Mouse (Mus musculus) CH12.LX (cell line): ENCODE results near the gene Gm20388. TPM values are rescaled to one million over a fixed set of nuclear protein-coding genes. Genes with fewer than 3 reads are reported as not detected.

ENCODE experiments used
- DNase-seq: peaks from one replicate; pipeline ENCODE4 v3.0.0-alpha.2; 2013; ENCODE audit errors: extremely low read depth
- H3K27ac ChIP-seq: 2 replicates; pipeline ENCODE4 v1.5.1; 2012; ENCODE audit warnings: low read depth, mild to moderate bottlenecking, control low read depth, moderate library complexity; ENCODE audit not compliant: insufficient read depth
- H3K27me3 ChIP-seq: replicated peaks from 2 replicates; pipeline ENCODE3; 2012; ENCODE audit warnings: inconsistent platforms
- H3K36me3 ChIP-seq, 2 experiments: replicated peaks in 1 of 2; 2 replicates each; pipeline versions ENCODE3 to v1.6.1; 2012; ENCODE audit warnings: inconsistent platforms in 1 of 2, low read length in 1 of 2, mild to moderate bottlenecking in 1 of 2, mixed read lengths in 1 of 2, moderate library complexity in 1 of 2; ENCODE audit not compliant: control insufficient read depth in 1 of 2, insufficient read depth in 1 of 2
- H3K4me1 ChIP-seq, 2 experiments: 2 replicates each; pipeline ENCODE4 v1.6.1; 2012; ENCODE audit warnings: inconsistent platforms in 1 of 2, moderate library complexity in 1 of 2; ENCODE audit not compliant: insufficient read depth in 2 of 2, control insufficient read depth in 1 of 2
- H3K4me2 ChIP-seq: 2 replicates; pipeline ENCODE4 v1.6.1; 2012; ENCODE audit warnings: low read depth, mild to moderate bottlenecking, control low read depth; ENCODE audit not compliant: poor library complexity, insufficient read depth, severe bottlenecking
- H3K4me3 ChIP-seq, 3 experiments: fragments of 150-350 bp in 1 of 3; sonication (generic) in 1 of 3; replicated peaks in 1 of 3; 2 replicates each; pipeline versions ENCODE3 to v1.5.1; 2011 to 2012; ENCODE audit warnings: low read depth in 2 of 3, low read length in 2 of 3, mild to moderate bottlenecking in 2 of 3, moderate library complexity in 2 of 3, control low read depth in 1 of 3, improper control_type of control experiment in 1 of 3, inconsistent platforms in 1 of 3, mixed read lengths in 1 of 3; ENCODE audit not compliant: poor library complexity in 1 of 3
- H3K79me2 ChIP-seq: replicated peaks from 2 replicates; pipeline ENCODE4 v1.6.1; 2012; ENCODE audit warnings: mild to moderate bottlenecking, moderate library complexity; ENCODE audit not compliant: control insufficient read depth, poor library complexity, insufficient read depth, severe bottlenecking; ENCODE audit errors: extremely low read depth
- H3K9ac ChIP-seq: 2 replicates; pipeline ENCODE4 v1.6.1; 2012; ENCODE audit warnings: low read depth, mild to moderate bottlenecking, control low read depth, moderate library complexity; ENCODE audit not compliant: insufficient read depth
- H3K9me3 ChIP-seq: replicated peaks from 2 replicates; pipeline ENCODE3; 2012; ENCODE audit warnings: low read length, inconsistent platforms, mixed read lengths
- CHD2 ChIP-seq: IDR thresholded peaks from 2 replicates; pipeline ENCODE4 v1.6.1; 2011; ENCODE audit warnings: low read length, improper control_type of control experiment
- ELF1 ChIP-seq: IDR thresholded peaks from 2 replicates; pipeline ENCODE4 v1.6.1; 2014; ENCODE audit warnings: low read depth, mild to moderate bottlenecking, inconsistent platforms, low read length, improper control_type of control experiment
- EP300 ChIP-seq: IDR thresholded peaks from 2 replicates; pipeline ENCODE4 v1.6.1; 2011; ENCODE audit warnings: low read length, improper control_type of control experiment
- HCFC1 ChIP-seq: IDR thresholded peaks from 2 replicates; pipeline ENCODE4 v1.6.1; 2012; ENCODE audit warnings: low read depth, mild to moderate bottlenecking, inconsistent platforms, low read length, improper control_type of control experiment
- KAT2A ChIP-seq: IDR thresholded peaks from 2 replicates; pipeline ENCODE4 v1.6.1; 2012; ENCODE audit warnings: low read length, improper control_type of control experiment, inconsistent platforms; ENCODE audit not compliant: insufficient replicate concordance
- MAFK ChIP-seq: IDR thresholded peaks from 2 replicates; pipeline ENCODE4 v1.6.1; 2011; ENCODE audit warnings: low read length, improper control_type of control experiment; ENCODE audit not compliant: insufficient replicate concordance
- MAX ChIP-seq: IDR thresholded peaks from 2 replicates; pipeline ENCODE4 v1.6.1; 2011; ENCODE audit warnings: low read length, improper control_type of control experiment
- MXI1 ChIP-seq: IDR thresholded peaks from 2 replicates; pipeline ENCODE4 v1.6.1; 2011; ENCODE audit warnings: mild to moderate bottlenecking, low read depth, low read length, improper control_type of control experiment
- NELFE ChIP-seq: IDR thresholded peaks from 2 replicates; pipeline ENCODE4 v1.6.1; 2011; ENCODE audit warnings: low read depth, low read length, improper control_type of control experiment
- NRF1 ChIP-seq: IDR thresholded peaks from 2 replicates; pipeline ENCODE4 v1.6.1; 2014; ENCODE audit warnings: low read depth, mild to moderate bottlenecking, inconsistent platforms, low read length, improper control_type of control experiment, moderate library complexity
- POLR2A ChIP-seq: IDR thresholded peaks from 2 replicates; pipeline ENCODE4 v1.6.1; 2011; ENCODE audit warnings: low read depth, mild to moderate bottlenecking, improper control_type of control experiment, low read length
- POLR2AphosphoS2 ChIP-seq: IDR thresholded peaks from 2 replicates; pipeline ENCODE4 v1.6.1; 2011; ENCODE audit warnings: low read depth, low read length, improper control_type of control experiment
- TCF12 ChIP-seq: IDR thresholded peaks from 2 replicates; pipeline ENCODE4 v1.6.1; 2014; ENCODE audit warnings: low read depth, mild to moderate bottlenecking, inconsistent platforms, low read length, improper control_type of control experiment
- UBTF ChIP-seq: IDR thresholded peaks from 2 replicates; pipeline ENCODE4 v1.6.1; 2012; ENCODE audit warnings: low read depth, mild to moderate bottlenecking, inconsistent platforms, low read length, improper control_type of control experiment, moderate library complexity
- ZC3H11A ChIP-seq: IDR thresholded peaks from 2 replicates; pipeline ENCODE4 v1.6.1; 2012; ENCODE audit warnings: low read depth, mild to moderate bottlenecking, inconsistent platforms, low read length, improper control_type of control experiment
- ZMIZ1 ChIP-seq: IDR thresholded peaks from 2 replicates; pipeline ENCODE4 v1.6.1; 2012; ENCODE audit warnings: low read depth, mild to moderate bottlenecking, inconsistent platforms, low read length, improper control_type of control experiment
- dilution Hi-C: fragments of 300-500 bp; cut with MboI; formaldehyde crosslinking; loops from 2 replicates; pipeline ENCODE4 v1.14.3; 2020; ENCODE audit warnings: low sequenced_read_pairs; ENCODE audit not compliant: extremely low pct_unique_long_range_greater_than_20kb, extremely low pct_ligation_motif_present
- in situ Hi-C: fragments of 300-500 bp; cut with MboI; formaldehyde crosslinking; loops from 3 replicates; pipeline ENCODE4 v1.14.3; 2019; ENCODE audit warnings: low sequenced_read_pairs, low pct_ligation_motif_present, low pct_unique_long_range_greater_than_20kb, mixed read lengths
- polyA plus RNA-seq: library from polyadenylated mRNA; unstranded; fragments of >175 nt; gene quantifications from 2 replicates; pipeline ENCODE4 v1.2.1, GENCODE M21; 2012; ENCODE audit warnings: low read depth; ENCODE audit not compliant: insufficient read length
- total RNA-seq, 2 experiments: library from RNA; depleted of rRNA; stranded (reverse); fragments of 300-350 nt in 1 of 2; fragments of >200 nt in 1 of 2; gene quantifications; 2 replicates each; pipeline ENCODE4 v1.2.3; 2012 to 2014

Gm20388 gene
- total and polyA plus RNA-seq, 3 experiments = 14.8 to 26.3 (median 22.2) TPM

GRCm38 (mm10) chr8:120667561-120668373 lies 757.1 kb downstream of the Gm20388 start, which contains the start of the genes Gm27021 and Cox4i1:
Gene Gm27021, minus strand, starts transcription at chr8:120668079.
Gene Cox4i1, plus strand, starts transcription at chr8:120668222.
- dilution Hi-C loops = no loop called here
- peaks cover 16 to 52% of the 10 kb centered on the region in 2 experiments for H3K4me1 ChIP-seq

GRCm38 (mm10) chr8:120668374-120668905 lies 757.8 kb downstream of the Gm20388 start, which contains the start of gene Emc8:
Gene Emc8, minus strand, starts transcription at chr8:120668573.
- Histone ChIP-seq H3K27me3 (no peaks in the 10 kb centered on the region), H3K36me3 (peaks cover 39 to 59% of the 10 kb centered on the region in 2 experiments), H3K27ac (peak within 1 kb of the TSS; percentile 62), H3K4me3 (peak within 1 kb of the TSS; percentile 80 to 97 (median 96)), H3K9ac (peak within 1 kb of the TSS; percentile 100), H3K79me2 (peaks cover 60% of the 10 kb centered on the region), H3K4me1 (peaks cover 16 to 52% of the 10 kb centered on the region in 2 experiments), H3K9me3 (no peaks in the 10 kb centered on the region), H3K4me2 (peak within 1 kb of the TSS; percentile 100)
- DNase-seq = no peak
- dilution Hi-C loops = no loop called here
- TF ChIP-seq KAT2A (no peak), ELF1 (no peak), EP300 (no peak)
- in situ Hi-C loops = no loop called here

More at GRCm38 (mm10) chr8:120667561-120668373, 757.1 kb downstream of the Gm20388 start, which contains the start of the genes Gm27021 and Cox4i1:
- Histone ChIP-seq H3K27ac (peak within 1 kb of the TSS; percentile 62), H3K4me2 (peak within 1 kb of the TSS; percentile 100), H3K36me3 (peaks cover 32 to 59% of the 10 kb centered on the region in 2 experiments), H3K79me2 (peaks cover 61% of the 10 kb centered on the region), H3K4me3 (peak within 1 kb of the TSS; percentile 80 to 97 (median 96)), H3K9me3 (no peaks in the 10 kb centered on the region), H3K27me3 (no peaks in the 10 kb centered on the region), H3K9ac (peak within 1 kb of the TSS; percentile 100)
- peak; percentile 90 for DNase-seq
- TF ChIP-seq POLR2AphosphoS2 = peak; percentile 87; the same call in 1 of the 2 replicates
- TF ChIP-seq MAFK = no peak
- TF ChIP-seq MXI1 = 0 out of 2 replicates have a peak, but pooled peaks have one; percentile 24
- TF ChIP-seq POLR2A = peak; percentile 98
- TF ChIP-seq NELFE = peak; percentile 92
- TF ChIP-seq ZC3H11A = no peak
- peak; percentile 40; the same call in 1 of the 2 replicates for TF ChIP-seq MAX
- no peak for TF ChIP-seq NRF1
- peak; percentile 74 for TF ChIP-seq HCFC1
- TF ChIP-seq TCF12 = peak; percentile 77
- TF ChIP-seq CHD2 = peak; percentile 96
- TF ChIP-seq ZMIZ1 = peak; percentile 91
- TF ChIP-seq ELF1 = peak; percentile 86
- TF ChIP-seq UBTF = peak; percentile 74; the same call in 1 of the 2 replicates
- in situ Hi-C loops = no loop called here
